Comparison of ENCODE assay signal across 24 mouse cellular contexts in genomic region chr11:43512661-43513190, GRCm38 (mm10). TPM values are rescaled to one million over a fixed set of nuclear protein-coding genes. Genes with fewer than 3 reads are reported as not detected.
"Had no signal": no experiment of that assay in that cellular context is flagged by ENCODE, and none has a peak within 500 bp of the region (broad histone marks: within the 10 kb centered on the region; RNA-seq: fewer than 3 reads in every experiment).

No protein-coding gene starts in this region.

- H3K4me2 ChIP-seq: heart, embryonic 11.5 days; heart, embryonic 13.5 days; heart, embryonic 15.5 days; hindbrain, embryonic 13.5 days; hindbrain, embryonic 15.5 days; intestine, embryonic 15.5 days; limb, embryonic 13.5 days; limb, embryonic 15.5 days; liver, embryonic 13.5 days had no signal

- H3K9ac ChIP-seq: heart, embryonic 13.5 days; heart, embryonic 15.5 days; hindbrain, embryonic 13.5 days; hindbrain, embryonic 15.5 days; intestine, embryonic 15.5 days; limb, embryonic 13.5 days; limb, embryonic 15.5 days; liver, embryonic 13.5 days had no signal

- H3K36me3 ChIP-seq: heart, embryonic 13.5 days; heart, embryonic 15.5 days; hindbrain, embryonic 13.5 days; hindbrain, embryonic 15.5 days; intestine, embryonic 15.5 days; limb, embryonic 13.5 days; limb, embryonic 15.5 days; liver, embryonic 13.5 days had no signal

- H3K4me3 ChIP-seq: heart, adult 2 months; heart, embryonic 13.5 days; heart, embryonic 15.5 days; hindbrain, embryonic 13.5 days; hindbrain, embryonic 15.5 days; intestine, embryonic 15.5 days; limb, embryonic 13.5 days; limb, embryonic 15.5 days; liver, embryonic 13.5 days had no signal

- ATAC-seq: inflammation-experienced regulatory T-cells, adult 6 months; intestine, embryonic 15.5 days; intestine, postnatal 0 days had no signal

- DNase-seq: gastrocnemius, postnatal 14 days; gastrocnemius, postnatal 36 days; heart, adult 11 months; heart, adult 2 months; heart, postnatal 14 days; heart, postnatal 36 days; kidney, adult 18-20 months; kidney, adult 8-10 months; kidney, postnatal 10 days; kidney, postnatal 25 days; layer of hippocampus, adult 9-11 months; layer of hippocampus, postnatal 36 days; left cerebral cortex, postnatal 4 days; liver, embryonic 13.5 days had no signal

- H3K4me1 ChIP-seq: heart, embryonic 13.5 days; heart, embryonic 15.5 days; hindbrain, embryonic 13.5 days; hindbrain, embryonic 15.5 days; intestine, embryonic 15.5 days; limb, embryonic 13.5 days; limb, embryonic 15.5 days; liver, embryonic 13.5 days had no signal

- H3K27me3 ChIP-seq: heart, embryonic 13.5 days; heart, embryonic 15.5 days; hindbrain, embryonic 13.5 days; hindbrain, embryonic 15.5 days; intestine, embryonic 15.5 days; limb, embryonic 13.5 days; limb, embryonic 15.5 days; liver, embryonic 13.5 days had no signal

- H3K27ac ChIP-seq: heart, adult 2 months; heart, embryonic 13.5 days; heart, embryonic 15.5 days; hindbrain, embryonic 13.5 days; hindbrain, embryonic 15.5 days; intestine, embryonic 15.5 days; limb, embryonic 13.5 days; limb, embryonic 15.5 days; liver, embryonic 13.5 days had no signal

- H3K9me3 ChIP-seq: heart, embryonic 13.5 days; heart, embryonic 15.5 days; hindbrain, embryonic 13.5 days; hindbrain, embryonic 15.5 days; intestine, embryonic 15.5 days; limb, embryonic 13.5 days; limb, embryonic 15.5 days; liver, embryonic 13.5 days had no signal

RNA-seq across cellular contexts. Expression of gene Ccnjl, which starts 15.9 kb away (rescaled TPM):
- polyA plus RNA-seq: inflammation-experienced regulatory T-cells, adult 6 months had no signal

RNA-seq across cellular contexts. Expression of gene C1qtnf2, which starts 38.6 kb away (rescaled TPM):
- polyA plus RNA-seq: inflammation-experienced regulatory T-cells, adult 6 months had no signal
